Mouse (Mus musculus): ENCODE measurements around the gene Nr1h3. TPM values are rescaled to one million over a fixed set of nuclear protein-coding genes. Genes with fewer than 3 reads are reported as not detected.
"Not testable (repeated sequence)": the region's sequence is repeated elsewhere in the genome, so short reads cannot be mapped to it uniquely, and the experiment has no call there.

The Nr1h3 gene
- polyA plus RNA-seq (2015; fragmentation: Nextera tagmentation; extraction: Ambion mirVana): 27.0 and 30.8 TPM in 2 replicates

GRCm38 (mm10) chr2:91202222-91202971, at the start of gene Nr1h3, which contains the start of gene Acp2:
TSS of gene Nr1h3 (minus strand) at chr2:91202834.
TSS of gene Acp2 (plus strand) at chr2:91202885.
- ATAC-seq (ENCODE audit: low read depth): peak; percentile 95
- Histone ChIP-seq H3K4me1 (replicated peaks; ENCODE audit: control insufficient read depth, insufficient read depth, low read length) (peaks cover 11% of the 10 kb centered on the region; the same call in 1 of the 2 replicates), H3K4me3 (ENCODE audit: low read length) (peak within 1 kb of the TSS; percentile 84), H3K27ac (ENCODE audit: low read length) (peak within 1 kb of the TSS; percentile 96), H3K9ac (ENCODE audit: low read length) (peak within 1 kb of the TSS; percentile 91), H3K9me3 (ENCODE audit: control insufficient read depth, low read length) (no peaks in the 10 kb centered on the region), H3K27me3 (ENCODE audit: control insufficient read depth, insufficient read depth, low read depth, low read length) (no peaks in the 10 kb centered on the region), H3K36me3 (ENCODE audit: control insufficient read depth, insufficient read depth, low read length) (peaks cover 10% of the 10 kb centered on the region; the same call in 1 of the 2 replicates), H3K4me2 (ENCODE audit: low read depth, low read length) (peak within 1 kb of the TSS; percentile 69)
- 3% methylated on average over 28 of the region's 28 CpGs for WGBS

- no peak overlapping the region for H3K4me2 ChIP-seq (ENCODE audit: low read depth, low read length)
- no peaks in the 10 kb centered on the region for H3K36me3 ChIP-seq (ENCODE audit: control insufficient read depth, insufficient read depth, low read length)
- peaks cover 13% of the 10 kb centered on the region; the same call in 1 of the 2 replicates for H3K27me3 ChIP-seq (ENCODE audit: control insufficient read depth, insufficient read depth, low read depth, low read length)
- H3K4me3 ChIP-seq (ENCODE audit: low read length): no peak overlapping the region
- H3K4me1 ChIP-seq (replicated peaks; ENCODE audit: control insufficient read depth, insufficient read depth, low read length): peaks cover 9% of the 10 kb centered on the region; the same call in 1 of the 2 replicates
- no peak overlapping the region for H3K9ac ChIP-seq (ENCODE audit: low read length)
- no peak for ATAC-seq (ENCODE audit: low read depth)
- no peaks in the 10 kb centered on the region for H3K9me3 ChIP-seq (ENCODE audit: control insufficient read depth, low read length)
- 59% methylated on average over 4 of the region's 4 CpGs for WGBS
- no peak overlapping the region for H3K27ac ChIP-seq (ENCODE audit: low read length)
Observed at GRCm38 (mm10) chr2:91252001-91252400, 49.4 kb upstream of the Nr1h3 start.

GRCm38 (mm10) chr2:91248366-91248765, 45.7 kb upstream of the Nr1h3 start:
- WGBS: 81% methylated on average over 4 of the region's 4 CpGs

GRCm38 (mm10) chr2:91244557-91245228, 42.1 kb upstream of the Nr1h3 start:
- no peak for ATAC-seq (ENCODE audit: low read depth)
- H3K4me2 ChIP-seq (ENCODE audit: low read depth, low read length): no peak overlapping the region
- H3K27me3 ChIP-seq (ENCODE audit: control insufficient read depth, insufficient read depth, low read depth, low read length): no peaks in the 10 kb centered on the region
- 67% methylated on average over 5 of the region's 5 CpGs for WGBS
- H3K4me3 ChIP-seq (ENCODE audit: low read length): no peak overlapping the region
- no peaks in the 10 kb centered on the region for H3K9me3 ChIP-seq (ENCODE audit: control insufficient read depth, low read length)
- no peak overlapping the region for H3K9ac ChIP-seq (ENCODE audit: low read length)
- no peaks in the 10 kb centered on the region for H3K36me3 ChIP-seq (ENCODE audit: control insufficient read depth, insufficient read depth, low read length)
- no peaks in the 10 kb centered on the region for H3K4me1 ChIP-seq (replicated peaks; ENCODE audit: control insufficient read depth, insufficient read depth, low read length)
- no peak overlapping the region for H3K27ac ChIP-seq (ENCODE audit: low read length)

More at GRCm38 (mm10) chr2:91248366-91248765, 45.7 kb upstream of the Nr1h3 start:
- no peaks in the 10 kb centered on the region for H3K27me3 ChIP-seq (ENCODE audit: control insufficient read depth, insufficient read depth, low read depth, low read length)
- H3K4me1 ChIP-seq (replicated peaks; ENCODE audit: control insufficient read depth, insufficient read depth, low read length): no peaks in the 10 kb centered on the region
- no peaks in the 10 kb centered on the region for H3K36me3 ChIP-seq (ENCODE audit: control insufficient read depth, insufficient read depth, low read length)
- H3K27ac ChIP-seq (ENCODE audit: low read length): no peak overlapping the region
- no peak overlapping the region for H3K9ac ChIP-seq (ENCODE audit: low read length)
- ATAC-seq (ENCODE audit: low read depth): no peak
- no peak overlapping the region for H3K4me3 ChIP-seq (ENCODE audit: low read length)
- H3K4me2 ChIP-seq (ENCODE audit: low read depth, low read length): no peak overlapping the region
- no peaks in the 10 kb centered on the region for H3K9me3 ChIP-seq (ENCODE audit: control insufficient read depth, low read length)

GRCm38 (mm10) chr2:91243416-91243815, 40.8 kb upstream of the Nr1h3 start:
- H3K36me3 ChIP-seq (ENCODE audit: control insufficient read depth, insufficient read depth, low read length): no peaks in the 10 kb centered on the region
- H3K9ac ChIP-seq (ENCODE audit: low read length): no peak overlapping the region
- H3K4me2 ChIP-seq (ENCODE audit: low read depth, low read length): no peak overlapping the region
- no peak overlapping the region for H3K27ac ChIP-seq (ENCODE audit: low read length)
- ATAC-seq (ENCODE audit: low read depth): no peak
- no peaks in the 10 kb centered on the region for H3K27me3 ChIP-seq (ENCODE audit: control insufficient read depth, insufficient read depth, low read depth, low read length)
- H3K9me3 ChIP-seq (ENCODE audit: control insufficient read depth, low read length): no peaks in the 10 kb centered on the region
- WGBS: 60% methylated on average over 3 of the region's 3 CpGs
- H3K4me3 ChIP-seq (ENCODE audit: low read length): no peak overlapping the region
- no peaks in the 10 kb centered on the region for H3K4me1 ChIP-seq (replicated peaks; ENCODE audit: control insufficient read depth, insufficient read depth, low read length)

DNA sequence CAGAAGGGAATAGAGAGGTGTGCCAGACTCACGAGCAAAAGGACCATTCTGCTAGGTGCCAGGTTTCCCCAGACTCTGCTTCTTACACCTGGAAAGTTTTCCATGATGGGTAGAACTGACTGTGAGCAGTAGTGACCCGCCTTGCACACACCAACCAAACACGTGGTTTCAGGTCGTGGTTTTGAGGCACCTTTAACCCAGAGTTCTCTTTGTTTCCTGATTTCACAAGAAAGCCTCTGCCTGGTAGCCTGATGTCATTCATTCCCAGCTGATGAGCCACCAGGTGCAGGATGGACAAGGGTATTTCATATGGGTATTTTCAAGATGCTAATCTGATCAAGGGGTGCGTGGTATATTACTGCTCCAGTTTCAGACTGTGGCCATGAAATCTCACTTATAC, 39.9 kb upstream of the Nr1h3 start:
- Histone ChIP-seq H3K4me2 (ENCODE audit: low read depth, low read length) (no peak overlapping the region), H3K27ac (ENCODE audit: low read length) (no peak overlapping the region), H3K4me1 (replicated peaks; ENCODE audit: control insufficient read depth, insufficient read depth, low read length) (no peaks in the 10 kb centered on the region; the same call in 1 of the 2 replicates), H3K9ac (ENCODE audit: low read length) (no peak overlapping the region), H3K27me3 (ENCODE audit: control insufficient read depth, insufficient read depth, low read depth, low read length) (no peaks in the 10 kb centered on the region), H3K36me3 (ENCODE audit: control insufficient read depth, insufficient read depth, low read length) (no peaks in the 10 kb centered on the region), H3K4me3 (ENCODE audit: low read length) (no peak overlapping the region), H3K9me3 (ENCODE audit: control insufficient read depth, low read length) (no peaks in the 10 kb centered on the region)
- ATAC-seq (ENCODE audit: low read depth): no peak
- WGBS: 58% methylated on average over 5 of the region's 5 CpGs

DNA sequence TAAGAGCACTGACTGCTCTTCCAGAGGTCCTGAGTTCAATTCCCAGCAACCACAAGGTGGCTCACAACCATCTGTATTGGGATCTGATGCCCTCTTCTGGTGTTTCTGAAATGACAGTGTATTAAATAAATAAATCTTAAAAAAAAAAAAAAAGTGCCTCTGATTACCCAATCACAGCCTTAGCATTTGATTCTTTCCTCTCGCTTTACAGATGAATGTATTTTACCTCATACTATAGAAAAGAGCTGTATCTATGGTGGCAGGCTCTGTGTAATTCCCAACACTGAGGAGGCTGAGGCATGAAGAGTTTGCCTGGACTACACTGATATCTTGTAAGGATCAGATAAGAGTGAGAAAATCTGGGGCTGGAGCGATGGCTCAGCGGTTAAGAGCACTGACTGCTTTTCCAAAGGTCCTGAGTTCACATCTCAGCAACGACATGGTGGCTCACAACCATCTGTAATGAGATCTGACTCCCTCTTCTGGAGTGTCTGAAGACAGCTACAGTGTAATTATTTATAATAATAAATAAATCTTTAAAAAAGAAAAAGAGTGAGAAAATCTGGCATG, 35.0 kb upstream of the Nr1h3 start:
- peak overlapping the region; percentile 69 for H3K4me3 ChIP-seq (ENCODE audit: low read length)
- H3K27ac ChIP-seq (ENCODE audit: low read length): peak overlapping the region; percentile 98
- peak; percentile 48 for ATAC-seq (ENCODE audit: low read depth)
- WGBS: 7% methylated on average over 4 of the region's 4 CpGs
- H3K4me1 ChIP-seq (replicated peaks; ENCODE audit: control insufficient read depth, insufficient read depth, low read length); H3K36me3 ChIP-seq (ENCODE audit: control insufficient read depth, insufficient read depth, low read length); H3K9me3 ChIP-seq (ENCODE audit: control insufficient read depth, low read length); H3K27me3 ChIP-seq (ENCODE audit: control insufficient read depth, insufficient read depth, low read depth, low read length): not testable (repeated sequence)
- peak overlapping the region; percentile 73 for H3K9ac ChIP-seq (ENCODE audit: low read length)
- H3K4me2 ChIP-seq (ENCODE audit: low read depth, low read length): peak overlapping the region; percentile 73

DNA sequence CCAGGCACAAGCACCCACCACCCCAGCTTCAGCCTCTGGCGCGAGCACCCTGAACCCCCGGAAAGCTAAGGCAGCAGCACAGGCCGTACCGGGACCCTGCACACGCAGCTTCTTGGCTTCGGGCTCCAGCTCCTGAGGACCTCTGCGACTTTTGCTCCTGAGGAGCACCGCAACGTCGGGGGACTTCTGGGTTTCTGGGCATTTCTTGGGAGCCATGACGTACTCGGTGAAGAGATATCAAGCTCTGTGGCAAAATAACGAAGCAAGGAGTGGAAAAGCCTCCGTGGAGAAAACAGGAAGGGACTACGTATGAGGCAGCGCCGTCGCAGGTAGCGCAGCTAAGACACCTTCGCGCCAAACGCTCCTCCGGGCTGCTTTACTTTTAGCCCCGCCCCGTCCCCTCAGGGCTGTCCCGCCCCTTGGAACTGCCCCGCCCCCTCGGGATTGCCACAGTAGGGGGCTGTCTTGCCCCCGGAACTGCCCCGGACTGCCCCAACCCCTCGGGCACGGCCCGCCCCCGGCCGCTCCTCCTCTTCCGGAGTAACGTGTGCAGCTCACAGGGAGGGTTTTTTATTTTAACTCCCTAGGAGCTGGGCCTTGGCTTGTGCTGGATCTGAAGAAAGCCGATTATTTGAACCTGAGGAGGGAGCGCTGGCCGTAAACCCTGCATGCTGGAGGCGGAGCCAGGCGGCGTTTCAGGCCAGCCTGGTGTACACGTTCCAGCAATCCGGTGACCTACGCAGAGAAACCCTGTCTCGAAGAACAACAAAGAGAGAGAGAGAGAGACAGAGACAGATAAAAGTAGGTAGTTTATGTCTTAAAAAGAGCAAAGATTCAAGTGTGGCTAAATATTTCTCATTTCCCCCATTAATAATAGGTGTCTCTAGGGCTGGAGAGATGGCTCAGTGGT, 34.2 kb upstream of the Nr1h3 start, which contains the start of gene Ddb2:
Gene Ddb2 (minus strand): TSS at position 382 of the 910 bp plus-strand sequence.
- Histone ChIP-seq H3K27me3 (ENCODE audit: control insufficient read depth, insufficient read depth, low read depth, low read length) (no peaks in the 10 kb centered on the region), H3K9ac (ENCODE audit: low read length) (peak within 1 kb of the TSS; percentile 73), H3K4me2 (ENCODE audit: low read depth, low read length) (peak within 1 kb of the TSS; percentile 73), H3K4me1 (replicated peaks; ENCODE audit: control insufficient read depth, insufficient read depth, low read length) (no peaks in the 10 kb centered on the region; the same call in 1 of the 2 replicates), H3K36me3 (ENCODE audit: control insufficient read depth, insufficient read depth, low read length) (no peaks in the 10 kb centered on the region; the same call in 1 of the 2 replicates), H3K4me3 (ENCODE audit: low read length) (peak within 1 kb of the TSS; percentile 69), H3K27ac (ENCODE audit: low read length) (peak within 1 kb of the TSS; percentile 98), H3K9me3 (ENCODE audit: control insufficient read depth, low read length) (no peaks in the 10 kb centered on the region)
- WGBS: under 1% methylated on average over 48 of the region's 48 CpGs
- ATAC-seq (ENCODE audit: low read depth): peak; percentile 99
